Mouse (Mus musculus) lung, adult 18-20 months (tissue): ENCODE data around the gene Arvcf.
A peak's percentile ranks its signal among the peaks of the same experiment; 100 is the strongest.

Experiments used
- DNase-seq, 2 experiments: peaks; one replicate each; pipeline ENCODE4 v3.0.0; 2022; ENCODE audit warnings: mixed read lengths in 2 of 2

Arvcf gene

DNA sequence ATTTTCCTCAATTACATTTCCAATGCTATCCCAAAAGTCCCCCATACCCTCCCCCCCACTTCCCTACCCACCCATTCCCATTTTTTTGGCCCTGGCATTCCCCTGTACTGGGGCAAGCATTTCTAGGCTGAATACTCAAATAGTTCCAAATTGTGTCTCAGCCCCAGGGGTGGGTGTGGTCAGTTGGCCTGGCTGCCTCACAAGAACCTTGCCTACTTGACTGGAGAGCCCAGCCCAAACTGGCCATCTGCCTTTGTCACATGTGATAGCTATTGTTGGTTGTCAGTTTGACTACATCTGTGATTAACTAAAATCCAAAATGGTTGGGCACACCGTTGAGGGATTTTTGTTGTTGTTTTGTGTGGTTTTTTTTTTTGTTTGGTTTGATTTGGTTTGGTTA is 9.0 kb downstream of the Arvcf start:
- DNase-seq = peak; percentile 20 to 34

DNA sequence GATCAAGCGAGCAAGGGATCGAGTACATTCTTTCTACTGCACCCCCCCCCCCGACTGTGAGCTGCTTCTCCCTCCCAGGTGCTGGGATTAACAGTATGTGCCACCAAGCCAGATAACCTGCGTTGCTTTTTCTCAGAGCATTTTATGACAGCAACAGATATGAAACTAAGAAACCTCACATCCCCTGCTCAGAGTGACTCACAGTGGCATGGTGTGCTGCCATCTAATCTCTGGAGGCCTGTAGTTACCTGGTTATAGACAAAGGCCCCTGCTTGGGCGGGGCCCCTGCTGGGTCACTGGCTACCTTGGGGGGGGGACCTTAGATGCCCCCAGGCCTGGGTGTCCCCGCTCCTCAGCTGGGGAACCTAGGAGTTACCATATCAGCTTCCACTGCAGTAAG is 10.0 kb downstream of the Arvcf start:
- no peak for DNase-seq

DNA sequence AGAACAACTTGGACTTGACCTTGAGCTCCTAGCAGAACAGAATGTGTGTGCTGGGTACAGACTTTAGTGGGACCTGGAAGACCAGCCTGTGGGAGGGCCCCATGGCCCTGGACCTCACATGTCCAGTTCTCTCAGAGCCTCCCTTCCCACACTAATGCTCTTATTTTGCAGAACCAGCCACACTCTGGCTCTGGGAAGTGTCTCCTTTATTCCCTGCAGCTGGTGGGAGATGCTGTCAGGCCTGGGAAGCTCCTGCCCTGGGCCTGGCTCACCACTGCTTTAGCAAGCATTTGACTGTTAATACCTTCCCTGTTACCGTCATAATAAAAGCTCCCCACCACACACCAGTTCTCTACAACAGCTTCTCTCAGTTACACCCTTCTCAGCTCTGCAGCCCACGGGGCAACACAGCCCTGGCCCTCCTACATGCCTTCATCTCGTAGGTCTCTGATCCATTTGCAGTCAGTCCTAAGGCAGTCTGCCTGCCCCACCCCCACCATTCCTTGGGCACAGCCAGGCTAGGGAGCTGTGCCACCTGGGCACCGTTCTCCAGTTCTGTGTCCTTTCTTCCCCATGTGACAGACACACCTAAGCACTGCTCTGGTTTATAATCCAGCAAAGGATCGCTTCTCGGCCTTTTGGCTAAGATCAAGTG is 12.3 kb downstream of the Arvcf start:
- no peak for DNase-seq

DNA sequence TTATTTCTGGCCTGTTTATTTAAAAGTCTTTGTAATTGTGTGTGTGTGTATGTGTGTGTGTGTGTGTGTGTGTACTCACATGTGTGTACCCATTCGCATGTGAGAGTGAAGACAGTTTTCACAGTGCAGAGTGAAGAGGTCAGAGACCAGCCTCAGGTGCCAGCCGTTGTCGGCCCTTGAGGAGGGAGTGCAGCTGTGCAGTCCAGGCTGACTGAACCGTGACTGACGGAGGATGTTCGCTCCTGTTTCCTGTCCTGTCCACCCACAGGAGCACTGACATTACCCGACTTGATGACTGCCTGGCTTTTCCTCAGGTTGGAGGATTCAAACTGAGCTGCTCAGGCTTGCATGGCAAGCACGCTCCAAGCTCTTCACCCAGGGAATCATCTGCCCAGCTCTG is 15.0 kb downstream of the Arvcf start:
- DNase-seq = no peak

DNA sequence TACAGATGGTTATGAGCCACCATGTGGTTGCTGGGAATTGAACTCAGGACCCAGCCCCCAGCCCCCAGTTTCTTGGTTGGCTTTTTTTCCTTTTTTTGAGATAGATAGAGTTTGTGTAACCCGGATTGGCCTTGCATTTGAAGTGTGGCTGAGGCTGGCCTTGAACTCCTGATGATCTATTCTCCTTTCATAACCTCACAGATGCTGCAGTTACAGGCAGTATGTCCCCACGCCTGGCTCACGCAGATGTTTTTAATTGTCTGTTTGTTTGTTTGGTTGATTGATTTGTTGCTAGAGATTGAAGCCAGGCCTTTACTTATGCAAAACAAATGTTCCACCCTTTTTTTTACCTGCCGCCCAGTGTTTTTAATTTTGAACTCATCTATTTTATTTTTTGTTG is 18.9 kb downstream of the Arvcf start:
- no peak for DNase-seq

DNA sequence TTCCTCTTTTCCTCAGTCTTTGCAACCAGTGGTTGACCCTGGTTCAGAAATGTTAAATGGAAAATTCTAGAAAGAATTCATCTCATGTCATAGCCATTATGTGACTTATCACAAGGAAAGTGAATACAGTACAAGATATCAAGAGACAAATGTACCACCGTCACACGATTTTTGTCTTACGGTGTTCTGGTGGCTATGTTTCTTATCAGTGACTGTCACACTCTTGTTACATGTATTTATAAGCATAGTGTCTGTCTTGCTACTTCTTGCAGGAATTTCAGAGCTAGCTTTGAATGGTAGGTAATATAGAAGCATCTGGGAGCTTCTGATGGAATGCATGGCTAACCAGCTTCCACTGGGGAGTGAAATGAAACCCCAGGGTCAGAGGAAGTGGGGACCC is 22.2 kb downstream of the Arvcf start:
- no peak for DNase-seq

DNA sequence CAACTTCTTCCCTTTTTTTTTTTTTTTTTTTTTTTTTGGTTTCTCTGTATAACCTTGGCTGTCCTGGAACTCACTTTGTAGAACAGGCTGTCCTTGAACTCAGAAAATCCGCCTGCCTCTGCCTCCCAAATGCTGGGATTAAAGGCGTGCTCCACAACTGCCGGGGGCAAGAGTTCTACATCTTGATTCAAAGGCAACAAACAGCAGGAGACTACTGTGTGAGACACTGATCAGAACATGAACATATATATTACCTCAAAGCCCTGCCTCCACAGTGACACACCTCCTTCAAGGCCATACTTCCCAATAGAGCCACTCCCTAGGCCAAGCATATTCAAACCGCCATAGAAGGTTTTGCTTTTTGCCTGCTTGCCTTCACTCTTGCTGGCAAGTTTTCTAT is 25.6 kb downstream of the Arvcf start:
- no peak for DNase-seq

DNA sequence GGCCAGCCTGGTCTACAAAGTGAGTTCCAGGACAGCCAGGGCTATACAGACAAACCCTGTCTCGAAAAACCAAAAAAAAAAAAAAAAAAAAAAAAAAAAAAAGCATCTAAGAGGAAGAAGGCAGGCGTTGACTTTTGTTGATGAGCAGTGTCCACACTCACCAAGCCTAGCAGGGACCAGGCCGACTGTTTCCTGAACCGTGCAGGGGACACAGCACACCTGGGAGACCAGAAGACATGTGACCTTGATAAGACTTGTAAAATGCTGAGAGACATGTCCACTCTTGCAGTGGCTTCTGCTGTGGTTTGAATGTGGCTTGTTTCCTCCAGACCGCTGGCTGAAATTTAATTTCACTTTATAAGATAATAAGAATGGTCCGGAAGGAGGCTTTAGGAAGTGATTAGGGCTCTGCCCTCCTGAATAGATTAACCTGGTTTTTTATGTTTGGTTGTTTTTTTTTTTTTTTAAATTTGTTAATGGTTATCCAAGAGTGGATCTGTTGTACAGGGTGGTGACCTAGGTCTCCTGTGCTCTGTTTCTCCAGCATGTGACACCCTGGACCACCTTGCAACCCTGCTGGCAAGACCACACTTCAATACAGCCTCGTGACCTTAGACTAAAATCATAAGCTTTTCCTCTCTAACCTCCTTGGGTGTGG is 28.4 kb downstream of the Arvcf start:
- DNase-seq = no peak

DNA sequence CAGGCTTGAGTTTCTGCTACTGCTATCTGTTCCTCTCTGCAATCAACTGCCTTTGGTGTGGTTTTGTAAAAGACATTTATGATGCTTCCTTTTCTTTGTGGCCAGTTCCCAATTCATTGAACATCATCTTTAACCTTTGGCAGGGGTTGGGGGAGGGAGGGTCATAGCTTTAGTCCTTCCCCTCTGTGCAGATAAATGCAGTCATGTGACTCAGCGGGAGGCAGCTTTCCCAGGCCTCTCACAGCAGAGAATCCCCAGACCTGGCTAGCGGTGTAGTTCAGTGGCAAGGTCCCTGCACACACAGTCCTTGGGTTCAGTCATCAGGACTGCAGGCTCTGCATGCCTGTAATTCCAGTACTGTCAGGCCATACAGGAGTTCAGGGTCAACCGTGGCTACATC is 29.2 kb downstream of the Arvcf start:
- no peak for DNase-seq

DNA sequence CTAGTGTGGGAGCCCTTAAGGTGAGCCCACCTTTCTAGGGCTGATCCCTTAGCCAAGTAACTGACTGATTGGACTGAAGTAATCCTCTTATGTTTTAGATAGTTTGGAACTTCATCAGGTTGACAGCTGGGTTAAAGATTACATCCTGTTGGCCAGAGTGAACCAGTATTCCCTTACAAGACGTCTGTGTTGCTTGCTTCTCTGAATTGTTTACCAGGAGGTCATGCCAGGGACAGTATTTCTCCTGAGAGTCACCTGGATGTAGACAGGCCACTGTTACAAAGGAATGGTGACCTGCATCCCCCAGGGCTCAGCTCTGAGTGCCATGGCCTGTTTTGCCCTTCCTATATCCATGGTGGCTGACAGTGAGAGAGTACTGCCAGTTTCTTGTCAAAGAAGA is 30.5 kb downstream of the Arvcf start:
- DNase-seq = no peak

DNA sequence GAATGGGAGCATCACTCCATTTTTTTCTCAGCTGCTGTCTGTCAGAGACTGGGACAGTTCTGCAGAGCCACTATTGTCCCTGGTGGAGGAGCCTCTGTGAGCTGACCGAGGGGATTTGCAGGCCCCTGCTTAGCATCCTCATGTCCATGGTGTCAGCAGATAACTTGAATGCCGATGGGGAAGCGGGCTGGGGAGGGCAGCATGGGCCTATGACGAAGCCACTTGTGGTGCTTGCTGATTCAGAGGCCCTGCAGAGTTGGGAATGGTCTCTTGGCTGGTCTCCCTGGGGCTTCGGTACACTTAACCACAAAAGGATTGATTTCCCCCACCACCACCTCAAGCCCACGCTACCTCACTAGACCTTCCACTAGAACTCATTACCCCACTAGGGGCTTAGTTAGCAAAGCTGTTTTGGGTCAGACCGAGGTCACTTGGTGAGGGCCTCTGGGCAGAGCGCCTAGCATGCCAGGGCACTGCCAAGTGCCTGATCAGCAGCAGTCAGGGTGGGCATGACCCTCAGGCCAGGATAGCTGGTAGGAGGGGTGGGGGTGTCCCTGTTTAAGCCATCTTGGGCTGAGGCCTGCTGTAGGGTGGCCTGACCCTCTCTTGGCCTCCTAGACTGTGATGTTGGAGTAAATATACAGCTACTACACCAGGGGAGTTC is 31.5 kb downstream of the Arvcf start:
- no peak for DNase-seq

DNA sequence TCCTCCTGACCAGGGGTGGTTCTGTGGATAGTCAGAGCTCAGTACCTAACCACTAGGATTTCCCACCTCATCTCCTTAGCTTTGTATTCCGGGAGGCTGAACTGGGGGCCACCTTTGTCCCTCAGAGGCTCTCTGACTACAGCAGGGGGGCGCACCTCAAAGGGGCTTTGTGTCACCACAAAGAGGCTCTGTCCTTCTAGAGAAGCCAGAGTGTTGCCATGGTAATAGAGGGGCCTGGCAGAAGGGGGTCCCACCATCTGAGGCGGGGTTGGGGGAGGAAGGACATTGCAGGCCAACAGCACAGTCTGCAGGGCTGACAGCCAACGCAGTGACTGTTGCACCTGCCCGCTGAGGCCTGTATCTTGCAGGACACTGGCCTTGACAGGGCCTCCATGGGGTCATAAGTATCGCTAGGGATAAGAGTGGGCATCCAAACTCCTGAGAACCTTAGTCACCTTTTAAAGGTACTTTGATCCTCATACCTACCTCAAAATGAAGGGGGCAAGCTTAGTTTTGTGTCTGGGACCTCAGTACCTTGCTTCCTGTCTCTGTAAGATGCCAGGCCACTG is 32.6 kb downstream of the Arvcf start:
- DNase-seq = no peak

DNA sequence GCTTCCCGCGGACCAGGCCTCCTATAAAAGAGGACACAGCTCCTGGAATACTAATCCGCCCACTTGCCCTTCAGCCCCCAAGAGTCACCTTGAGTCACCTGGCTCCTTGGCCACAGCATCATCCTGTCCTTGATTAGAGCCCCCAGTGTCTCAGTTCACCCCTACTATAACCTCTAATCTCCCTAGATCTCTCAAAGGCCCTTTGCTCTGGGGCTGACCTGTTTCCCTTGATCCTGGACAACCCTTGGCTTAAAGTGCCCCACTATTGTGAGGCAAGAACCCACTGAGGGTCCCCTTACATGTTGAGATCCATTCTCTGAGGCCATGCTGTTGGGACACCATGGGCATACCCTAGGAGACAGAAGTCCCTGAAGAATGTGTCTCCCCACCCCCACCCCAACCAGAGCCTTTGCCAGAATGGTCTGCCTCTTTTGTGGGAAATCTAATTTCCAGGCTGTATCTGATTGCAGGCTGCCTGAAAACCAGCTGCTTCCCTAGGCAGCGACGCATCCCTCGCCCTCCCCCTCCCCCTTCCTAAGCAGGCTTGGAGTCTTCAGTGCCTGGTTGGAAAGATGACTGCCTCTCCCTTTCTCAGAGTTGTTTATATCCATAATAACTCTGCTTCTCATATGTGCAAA is 33.8 kb downstream of the Arvcf start:
- no peak for DNase-seq

DNA sequence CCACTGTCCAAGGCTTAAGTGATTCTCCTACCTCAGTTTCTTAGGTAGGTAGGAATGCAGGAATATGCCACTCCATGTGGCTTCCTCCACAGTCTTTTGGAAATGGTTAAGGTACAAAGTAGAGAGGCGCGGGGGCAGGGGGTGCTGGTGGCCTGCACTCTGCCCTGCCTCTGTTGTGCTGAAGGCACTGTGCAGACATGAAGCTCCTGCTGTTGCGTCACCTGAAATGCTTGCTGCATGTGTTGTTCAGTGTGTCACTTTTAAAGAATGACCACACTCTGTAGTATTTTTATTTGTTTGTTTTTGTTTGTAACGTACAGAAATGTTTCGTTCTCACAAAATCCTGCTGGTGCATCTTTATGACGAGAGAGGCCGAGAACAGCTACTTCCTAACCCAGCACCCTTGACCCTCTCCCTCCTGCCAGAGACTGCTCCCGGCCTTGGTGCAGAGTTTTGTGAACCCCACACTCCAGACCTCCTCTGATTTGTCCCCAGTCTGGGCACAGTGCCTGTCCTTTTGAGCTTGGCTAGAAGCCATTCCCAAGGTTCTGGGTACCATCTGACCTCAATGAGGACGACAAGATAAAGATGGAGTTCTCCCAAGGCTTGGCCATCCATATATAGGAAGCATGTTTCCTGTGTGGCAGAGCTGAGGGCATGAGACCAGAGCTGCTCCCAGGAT is 35.2 kb downstream of the Arvcf start:
- peak in 1 of 2 experiments; percentile 34 for DNase-seq

DNA sequence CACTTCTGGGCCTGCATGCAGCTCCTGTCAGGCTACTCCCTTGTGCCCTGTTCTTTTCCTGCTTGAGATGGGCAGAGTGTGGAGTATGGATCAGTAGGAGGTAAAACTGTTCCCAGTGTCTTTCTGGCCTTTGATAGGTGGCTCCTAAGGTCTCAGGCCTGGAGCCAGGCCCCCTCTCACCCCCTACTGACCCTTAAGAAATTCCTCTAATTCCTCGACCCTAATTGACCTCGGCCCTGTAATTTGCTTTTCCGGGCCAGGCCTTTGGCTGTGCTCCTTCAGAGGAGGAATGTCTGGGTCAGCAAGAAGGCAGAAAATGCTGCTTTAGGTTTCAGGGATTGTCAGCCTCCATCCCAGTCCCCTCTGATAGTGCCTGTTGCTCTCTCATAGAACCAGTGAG is 35.8 kb downstream of the Arvcf start:
- peak in 1 of 2 experiments; percentile 28 for DNase-seq

DNA sequence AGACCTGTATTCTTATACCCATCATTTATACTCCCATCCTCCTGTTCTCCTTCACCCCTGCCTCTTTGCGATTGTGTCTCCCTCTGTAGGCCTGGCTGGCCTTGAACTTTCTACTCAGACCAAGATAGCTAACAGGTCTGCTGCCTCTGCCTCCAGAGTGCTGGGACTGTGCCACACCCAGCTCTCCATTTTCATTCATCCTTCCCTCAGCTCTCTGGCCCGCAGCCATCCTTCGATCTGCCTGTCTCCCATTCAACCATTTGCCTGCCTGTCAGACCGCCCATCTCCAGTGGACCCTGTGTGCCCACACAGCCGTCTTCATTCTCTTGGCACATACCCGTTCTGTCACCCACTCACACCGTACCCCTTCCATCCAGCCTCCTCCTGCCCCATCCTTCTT is 36.2 kb downstream of the Arvcf start:
- no peak for DNase-seq

DNA sequence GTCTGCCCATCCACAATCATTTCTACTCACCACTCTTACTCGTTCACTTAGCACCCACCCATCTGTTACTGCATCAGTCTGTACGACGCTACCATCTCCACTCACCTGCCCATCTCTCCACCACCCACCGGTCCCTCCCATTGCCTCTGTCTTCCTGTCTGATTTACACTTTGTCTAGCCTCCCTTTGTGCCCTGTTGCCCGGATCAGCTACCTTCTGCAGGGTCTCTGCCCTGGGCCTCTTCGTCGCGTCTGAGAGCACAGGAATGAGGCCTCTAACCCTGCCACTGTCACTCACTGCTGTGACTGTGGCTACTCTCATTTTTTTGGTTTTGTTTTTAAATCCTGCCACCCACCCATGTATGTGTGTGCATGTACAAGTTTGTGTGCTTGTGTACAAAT is 36.7 kb downstream of the Arvcf start:
- DNase-seq = no peak

DNA sequence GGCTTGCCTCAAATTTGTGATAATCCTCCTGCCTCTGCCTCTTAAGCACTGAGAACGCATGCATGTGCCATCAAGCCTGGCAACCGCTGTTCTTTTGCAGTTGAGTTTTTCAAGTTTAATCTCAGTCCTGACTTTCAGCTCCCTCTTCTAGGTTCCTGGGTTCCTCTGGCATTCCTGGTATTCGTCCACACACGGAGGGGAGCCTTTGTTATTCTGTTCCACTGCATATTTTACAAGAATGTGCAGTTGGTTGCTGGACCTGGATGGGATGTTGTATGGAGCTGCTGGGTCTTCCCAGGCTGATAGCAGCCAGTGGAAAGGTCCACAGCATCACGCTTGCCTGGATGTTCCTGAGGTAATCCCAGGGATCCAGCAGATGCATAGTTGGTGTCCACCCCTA is 37.4 kb downstream of the Arvcf start:
- DNase-seq = no peak

DNA sequence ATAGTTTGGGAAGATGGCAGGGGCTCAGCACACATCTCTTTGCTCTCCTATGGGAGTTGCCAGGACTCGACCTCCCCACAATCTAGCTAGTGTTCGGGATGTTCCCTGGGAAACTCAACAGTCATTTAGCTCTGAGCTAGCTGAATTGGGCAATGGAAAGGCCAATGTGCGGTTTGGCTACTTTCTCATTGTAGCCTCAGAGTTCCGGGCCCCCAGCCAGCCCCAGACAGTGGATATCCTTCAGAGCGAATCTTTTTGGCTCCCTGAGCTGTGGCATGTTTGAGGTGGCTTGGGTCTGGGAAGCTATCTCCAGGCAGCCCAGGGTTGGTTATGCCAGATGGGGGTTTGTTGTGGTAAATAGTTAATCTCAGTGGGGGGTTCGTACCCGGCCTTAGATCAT is 38.5 kb downstream of the Arvcf start:
- peak in 1 of 2 experiments; percentile 25 for DNase-seq

DNA sequence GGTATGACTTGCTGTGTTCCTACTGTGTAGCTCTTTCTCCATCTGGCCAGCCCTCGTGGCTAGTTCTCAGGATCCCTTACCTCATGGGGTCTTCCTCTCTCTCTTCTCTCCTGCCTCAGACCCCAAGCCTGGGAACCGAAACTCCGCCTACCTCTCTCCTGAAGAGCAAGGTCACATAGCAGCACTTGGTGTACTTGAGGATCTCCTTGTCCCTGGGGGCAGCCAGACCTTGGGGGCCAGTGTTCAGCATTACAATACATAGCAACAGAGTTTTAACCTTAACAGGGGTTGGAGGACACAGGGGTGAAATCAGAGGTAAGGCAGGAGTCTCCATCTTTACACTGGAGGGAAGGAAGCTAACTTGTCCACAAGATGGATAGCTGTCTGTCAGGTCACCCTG is 39.0 kb downstream of the Arvcf start:
- DNase-seq = no peak

DNA sequence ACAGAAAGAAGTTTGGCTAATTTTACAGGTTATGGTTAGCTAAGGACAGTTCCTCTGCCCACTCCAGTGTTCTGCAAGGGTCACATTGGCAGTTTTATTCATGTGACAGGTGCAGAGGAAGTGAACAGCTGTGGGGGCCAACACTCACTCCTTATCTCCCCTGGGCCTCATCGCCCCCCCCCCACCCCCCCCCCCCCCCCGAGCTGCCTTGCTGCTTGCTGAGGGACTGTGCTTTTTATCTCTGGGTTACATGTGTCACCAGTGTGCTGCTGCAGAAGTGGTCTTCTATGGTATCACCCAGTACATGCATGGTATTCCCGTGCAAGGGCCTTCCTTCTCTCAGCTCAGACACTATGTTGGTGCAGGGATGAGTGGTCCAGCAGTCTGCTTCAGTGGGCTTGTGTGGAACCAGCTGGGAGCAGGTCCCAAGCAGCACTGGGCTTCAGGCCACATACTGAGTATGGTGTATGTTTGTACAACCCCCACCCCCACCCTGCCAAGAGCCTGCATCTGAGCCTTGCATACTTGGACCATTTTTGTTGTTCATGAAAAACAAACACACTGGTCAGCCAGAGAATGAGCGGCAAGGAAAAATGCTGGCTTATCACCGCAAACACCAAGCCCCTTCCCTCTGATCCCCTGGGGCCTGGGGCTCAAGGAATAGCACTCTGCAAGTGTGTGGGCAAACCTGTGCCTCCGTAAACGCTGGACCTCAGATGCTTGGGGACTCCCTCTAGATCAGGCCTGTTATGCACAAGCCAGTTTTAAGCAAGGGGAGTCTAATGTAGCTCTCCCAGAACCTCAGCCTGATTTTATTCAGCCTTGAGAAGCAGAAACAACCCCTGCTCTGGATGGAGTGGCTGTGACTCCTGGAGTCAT is 40.0 kb downstream of the Arvcf start:
- DNase-seq = no peak
